Mouse (Mus musculus) CD4-positive, CD25-positive, alpha-beta regulatory T cell, adult 2 months (primary cell): Measurements from ENCODE around the gene Spsb3.

Experiments
- DNase-seq: peaks from one replicate; pipeline ENCODE4 v3.0.0-alpha.2; 2012; ENCODE audit warnings: low read depth, low spot score

Spsb3 gene

GRCm38 (mm10) chr17:24886134-24886931, at the start of gene Spsb3, which contains the start of gene Nubp2:
Gene Spsb3, plus strand, starts transcription at chr17:24886643.
Gene Nubp2, minus strand, starts transcription at chr17:24886349.
- peak; percentile 98 for DNase-seq

- no peak for DNase-seq
These were observed 46.6 kb upstream of the Spsb3 start, which contains the start of gene Hagh for GRCm38 (mm10) chr17:24839842-24840241. Gene Hagh, plus strand, starts transcription at chr17:24840143.

- DNase-seq, result no peak
These were observed 46.1 kb upstream of the Spsb3 start for GRCm38 (mm10) chr17:24840341-24840740.

GRCm38 (mm10) chr17:24841133-24841532, 45.3 kb upstream of the Spsb3 start:
- peak; percentile 71 for DNase-seq

- no peak for DNase-seq
These were observed 43.8 kb upstream of the Spsb3 start for GRCm38 (mm10) chr17:24842631-24843030.

GRCm38 (mm10) chr17:24844525-24844924, 41.9 kb upstream of the Spsb3 start:
- DNase-seq, result no peak

GRCm38 (mm10) chr17:24847386-24847785, 39.1 kb upstream of the Spsb3 start:
- DNase-seq, result no peak

GRCm38 (mm10) chr17:24848600-24849031, 37.8 kb upstream of the Spsb3 start:
- no peak for DNase-seq

- no peak for DNase-seq
These were observed 36.7 kb upstream of the Spsb3 start for GRCm38 (mm10) chr17:24849733-24850064.

- peak; percentile 98 for DNase-seq
These were observed 36.2 kb upstream of the Spsb3 start, which contains the start of gene Fahd1 for GRCm38 (mm10) chr17:24850065-24850772. Gene Fahd1, minus strand, starts transcription at chr17:24850364.

- DNase-seq, result no peak
These were observed 35.7 kb upstream of the Spsb3 start for GRCm38 (mm10) chr17:24850773-24851127.

GRCm38 (mm10) chr17:24851381-24852125, 34.9 kb upstream of the Spsb3 start:
- DNase-seq, result no peak

GRCm38 (mm10) chr17:24855838-24856464, 30.5 kb upstream of the Spsb3 start:
- DNase-seq, result no peak

- DNase-seq, result no peak
These were observed 29.9 kb upstream of the Spsb3 start for GRCm38 (mm10) chr17:24856589-24856988.

- DNase-seq, result no peak
These were observed 28.5 kb upstream of the Spsb3 start for GRCm38 (mm10) chr17:24857831-24858470.

GRCm38 (mm10) chr17:24858967-24859366, 27.5 kb upstream of the Spsb3 start:
- no peak for DNase-seq

GRCm38 (mm10) chr17:24860076-24860475, 26.4 kb upstream of the Spsb3 start:
- no peak for DNase-seq

GRCm38 (mm10) chr17:24861785-24862184, 24.7 kb upstream of the Spsb3 start:
- no peak for DNase-seq

GRCm38 (mm10) chr17:24865776-24866175, 20.7 kb upstream of the Spsb3 start, which contains the start of gene Igfals:
Gene Igfals, plus strand, starts transcription at chr17:24865997.
- DNase-seq, result no peak

- no peak for DNase-seq
These were observed 18.5 kb upstream of the Spsb3 start for GRCm38 (mm10) chr17:24867914-24868313.
